Mouse (Mus musculus) forebrain, embryonic 11.5 days (tissue): ENCODE measurements around the gene Atox1. TPM values are rescaled to one million over a fixed set of nuclear protein-coding genes. Genes with fewer than 3 reads are reported as not detected.

Source experiments
- ATAC-seq: fragments of 200-750 bp; cut with Nextera tagmentation; replicated peaks from 2 replicates; pipeline ENCODE4 v1.8.0; 2017; ENCODE audit warnings: moderate TSS enrichment; ENCODE audit not compliant: low FRiP score
- DNase-seq: peaks from one replicate; pipeline ENCODE4 v3.0.0-alpha.2; 2017; ENCODE audit warnings: low spot score
- H3K27ac ChIP-seq: fragments of 300-500 bp; sonication (generic); 2 replicates; pipeline ENCODE4 v1.5.1; 2014; ENCODE audit warnings: low read depth, low read length
- H3K27me3 ChIP-seq: fragments of 300-500 bp; sonication (generic); 2 replicates; pipeline ENCODE4 v1.6.1; 2014; ENCODE audit warnings: mild to moderate bottlenecking, low read length, mixed read lengths; ENCODE audit not compliant: control insufficient read depth, insufficient read depth
- H3K36me3 ChIP-seq: fragments of 300-500 bp; sonication (generic); 2 replicates; pipeline ENCODE4 v1.6.1; 2014; ENCODE audit warnings: mild to moderate bottlenecking, low read length, moderate library complexity, mixed read lengths; ENCODE audit not compliant: control insufficient read depth, insufficient read depth
- H3K4me1 ChIP-seq: fragments of 300-500 bp; sonication (generic); replicated peaks from 2 replicates; pipeline ENCODE4 v1.6.1; 2014; ENCODE audit warnings: low read length, mixed read lengths; ENCODE audit not compliant: control insufficient read depth, insufficient read depth
- H3K4me2 ChIP-seq: fragments of 300-500 bp; sonication (generic); 2 replicates; pipeline ENCODE4 v1.6.1; 2014; ENCODE audit warnings: low read depth, mild to moderate bottlenecking, low read length, moderate library complexity, mixed read lengths; ENCODE audit not compliant: severe bottlenecking
- H3K4me3 ChIP-seq: fragments of 300-500 bp; sonication (generic); 2 replicates; pipeline ENCODE4 v1.5.1; 2014; ENCODE audit warnings: low read depth, low read length
- H3K9ac ChIP-seq: fragments of 300-500 bp; sonication (generic); 2 replicates; pipeline ENCODE4 v1.6.1; 2014; ENCODE audit warnings: low read length
- H3K9me3 ChIP-seq: fragments of 300-500 bp; sonication (generic); 2 replicates; pipeline ENCODE4 v1.6.1; 2016; ENCODE audit warnings: low read length, mixed read lengths; ENCODE audit not compliant: control insufficient read depth
- WGBS: fragments of 180-500 bp; shearing (Covaris S2); extraction: QIAGEN DNeasy Blood & Tissue Kit; methylation state at CpG from one replicate; pipeline ENCODE4 v1.1.7; 2014; 5-methylcytosine and 5-hydroxymethylcytosine counted together
- polyA plus RNA-seq: library from polyadenylated mRNA; unstranded; fragments of >200 nt; fragmentation: Nextera tagmentation; extraction: Ambion mirVana; gene quantifications from 2 replicates; pipeline ENCODE4 v1.2.1, GENCODE M21; 2014

Gene Atox1
- polyA plus RNA-seq, 1 experiment from 2014 or later, result 209 TPM

GRCm38 (mm10) chr11:55462149-55462548, 1.1 kb upstream of the Atox1 start:
- no peak overlapping the region for H3K4me3 ChIP-seq
- H3K27ac ChIP-seq, result no peak overlapping the region
- no peak for ATAC-seq
- H3K4me1 ChIP-seq, result peaks cover 7% of the 10 kb centered on the region; the same call in 1 of the 2 replicates
- no peak for DNase-seq
- H3K9me3 ChIP-seq, result no peaks in the 10 kb centered on the region
- no peak overlapping the region for H3K9ac ChIP-seq
- no peak overlapping the region for H3K4me2 ChIP-seq
- no peaks in the 10 kb centered on the region for H3K36me3 ChIP-seq
- H3K27me3 ChIP-seq, result no peaks in the 10 kb centered on the region
- 90% methylated on average over 9 of the region's 9 CpGs for WGBS

- Histone ChIP-seq H3K9me3 (no peaks in the 10 kb centered on the region), H3K4me1 (peaks cover 7% of the 10 kb centered on the region; the same call in 1 of the 2 replicates), H3K27me3 (no peaks in the 10 kb centered on the region), H3K36me3 (no peaks in the 10 kb centered on the region), H3K9ac (peak overlapping the region; percentile 68), H3K4me3 (peak overlapping the region; percentile 67), H3K27ac (0 out of 2 replicates have a peak overlapping the region, but pooled peaks have one; percentile 2), H3K4me2 (peak overlapping the region; percentile 82)
- WGBS, result under 1% methylated on average over 17 of the region's 17 CpGs
- ATAC-seq (peak; percentile 69), DNase-seq (no peak)
These were observed 450 bp downstream of the Atox1 start for GRCm38 (mm10) chr11:55460559-55461018.

- WGBS, result 30% methylated on average over 3 of the region's 3 CpGs
- H3K27ac ChIP-seq, result no peak overlapping the region
These were observed 1.0 kb downstream of the Atox1 start for GRCm38 (mm10) chr11:55459850-55460558.

GRCm38 (mm10) chr11:55458501-55458900, 2.5 kb downstream of the Atox1 start:
- Histone ChIP-seq H3K4me1 (peaks cover 7% of the 10 kb centered on the region; the same call in 1 of the 2 replicates), H3K4me3 (no peak overlapping the region), H3K9ac (no peak overlapping the region), H3K27me3 (no peaks in the 10 kb centered on the region), H3K9me3 (no peaks in the 10 kb centered on the region), H3K36me3 (no peaks in the 10 kb centered on the region), H3K4me2 (no peak overlapping the region), H3K27ac (no peak overlapping the region)
- WGBS, result 63% methylated on average over 4 of the region's 4 CpGs
- DNase-seq, result no peak
- ATAC-seq, result no peak

More at GRCm38 (mm10) chr11:55459850-55460558, 1.0 kb downstream of the Atox1 start:
- Histone ChIP-seq H3K27me3 (no peaks in the 10 kb centered on the region), H3K9ac (peak overlapping the region; percentile 68), H3K9me3 (no peaks in the 10 kb centered on the region), H3K4me3 (peak overlapping the region; percentile 67), H3K36me3 (no peaks in the 10 kb centered on the region), H3K4me2 (peak overlapping the region; percentile 82), H3K4me1 (peaks cover 7% of the 10 kb centered on the region; the same call in 1 of the 2 replicates)
- DNase-seq, result no peak
- ATAC-seq, result no peak

DNA sequence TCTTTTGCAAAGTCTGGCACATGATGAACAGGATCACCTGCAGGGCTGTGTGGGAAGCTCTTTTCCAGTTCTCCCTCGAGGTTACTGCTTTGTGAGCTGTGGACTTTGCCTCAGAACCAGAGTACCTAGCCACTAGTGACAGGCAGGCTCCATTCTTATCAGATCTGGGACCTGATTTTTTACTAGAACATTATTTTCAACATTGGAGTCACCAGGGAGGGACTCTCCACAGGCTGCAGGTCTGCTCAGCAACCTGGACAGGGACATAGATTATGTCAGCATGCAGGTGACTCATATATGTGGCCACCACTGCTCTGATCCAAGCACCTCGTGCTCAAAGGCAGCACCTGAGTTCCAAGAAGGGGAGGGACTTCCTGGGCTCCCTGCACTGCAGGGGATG, 5.9 kb downstream of the Atox1 start:
- Histone ChIP-seq H3K9me3 (no peaks in the 10 kb centered on the region), H3K27ac (no peak overlapping the region), H3K4me1 (peaks cover 3% of the 10 kb centered on the region; the same call in 1 of the 2 replicates), H3K4me2 (no peak overlapping the region), H3K27me3 (no peaks in the 10 kb centered on the region), H3K36me3 (no peaks in the 10 kb centered on the region), H3K4me3 (no peak overlapping the region), H3K9ac (no peak overlapping the region)
- DNase-seq (no peak), ATAC-seq (no peak)
- 85% methylated on average over 2 of the region's 2 CpGs for WGBS

GRCm38 (mm10) chr11:55453640-55454039, 7.4 kb downstream of the Atox1 start:
- Histone ChIP-seq H3K9ac (no peak overlapping the region), H3K9me3 (no peaks in the 10 kb centered on the region), H3K4me3 (no peak overlapping the region), H3K4me2 (no peak overlapping the region), H3K27ac (no peak overlapping the region), H3K36me3 (no peaks in the 10 kb centered on the region), H3K27me3 (no peaks in the 10 kb centered on the region), H3K4me1 (no peaks in the 10 kb centered on the region)
- ATAC-seq (no peak), DNase-seq (no peak)
- WGBS, result 98% methylated on average over 4 of the region's 4 CpGs

GRCm38 (mm10) chr11:55450311-55450710, 10.7 kb downstream of the Atox1 start:
- WGBS, result 79% methylated on average over 4 of the region's 4 CpGs
- H3K9ac ChIP-seq, result no peak overlapping the region
- ATAC-seq (no peak), DNase-seq (no peak)
- H3K4me1 ChIP-seq, result no peaks in the 10 kb centered on the region
- no peaks in the 10 kb centered on the region for H3K36me3 ChIP-seq
- H3K9me3 ChIP-seq, result no peaks in the 10 kb centered on the region
- H3K4me2 ChIP-seq, result no peak overlapping the region
- no peaks in the 10 kb centered on the region for H3K27me3 ChIP-seq
- no peak overlapping the region for H3K27ac ChIP-seq
- H3K4me3 ChIP-seq, result no peak overlapping the region

DNA sequence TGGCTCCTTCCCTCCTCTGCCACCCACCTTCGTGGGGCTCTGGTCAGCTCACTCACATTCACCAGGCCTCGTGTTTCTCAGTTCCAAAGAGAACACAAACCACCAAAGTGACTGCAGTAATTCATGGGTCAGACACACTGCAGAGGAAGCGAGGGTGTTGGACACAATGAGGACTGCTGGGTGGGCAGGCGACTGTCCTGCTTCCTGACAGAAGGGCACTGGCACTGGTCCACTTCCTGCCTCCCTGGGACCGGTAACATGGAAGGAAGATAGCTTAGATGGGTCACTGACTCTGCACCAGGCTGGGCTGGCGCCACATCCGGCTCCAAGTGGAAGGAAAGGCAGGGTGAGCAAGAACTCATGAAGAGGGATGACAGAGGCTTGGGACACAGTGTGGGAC, 11.5 kb downstream of the Atox1 start:
- Histone ChIP-seq H3K27ac (no peak overlapping the region), H3K36me3 (no peaks in the 10 kb centered on the region), H3K27me3 (no peaks in the 10 kb centered on the region), H3K4me1 (no peaks in the 10 kb centered on the region), H3K4me2 (no peak overlapping the region), H3K9ac (no peak overlapping the region), H3K4me3 (no peak overlapping the region), H3K9me3 (no peaks in the 10 kb centered on the region)
- DNase-seq (no peak), ATAC-seq (no peak)
- 77% methylated on average over 7 of the region's 7 CpGs for WGBS

GRCm38 (mm10) chr11:55446579-55446978, 14.5 kb downstream of the Atox1 start:
- ATAC-seq (peak; percentile 76; the same call in 1 of the 2 replicates), DNase-seq (peak; percentile 85)
- Histone ChIP-seq H3K4me1 (no peaks in the 10 kb centered on the region), H3K9ac (no peak overlapping the region), H3K9me3 (no peaks in the 10 kb centered on the region), H3K27me3 (no peaks in the 10 kb centered on the region), H3K4me3 (no peak overlapping the region), H3K36me3 (no peaks in the 10 kb centered on the region), H3K4me2 (no peak overlapping the region), H3K27ac (no peak overlapping the region)
- WGBS, result 29% methylated on average over 4 of the region's 4 CpGs
